Mouse (Mus musculus) lung, postnatal 25 days (tissue): ENCODE results near the gene Vasn.

ENCODE experiments used
- DNase-seq: peaks from one replicate; pipeline ENCODE4 v3.0.0; 2022; ENCODE audit warnings: low spot score

Gene Vasn

DNA sequence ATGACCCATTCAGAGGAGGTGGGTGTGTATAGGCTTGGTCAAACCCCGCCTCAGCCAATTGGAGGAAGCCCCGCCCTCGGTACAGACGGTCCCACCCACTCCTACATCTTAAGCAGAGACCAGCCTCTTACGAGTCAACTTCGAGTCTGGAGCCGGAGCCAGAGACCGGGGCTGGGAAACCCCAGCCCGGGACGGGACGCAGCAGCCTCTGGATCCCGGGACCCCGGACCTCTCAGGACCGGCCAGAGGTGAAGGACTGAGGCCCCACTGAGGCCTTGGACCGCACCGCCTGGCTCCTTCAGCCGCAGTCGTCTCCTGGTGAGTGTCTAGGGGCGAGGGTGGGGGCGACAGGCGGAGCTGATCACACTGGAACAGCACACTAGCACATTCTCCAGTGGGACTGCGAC lies at the start of gene Vasn, which contains the start of gene Dnaja3:
Gene Vasn (plus strand): TSS at position 111 of the 407 bp plus-strand sequence.
Gene Dnaja3 (plus strand): TSS at position 159 of the 407 bp plus-strand sequence.
- peak; percentile 94 for DNase-seq

DNA sequence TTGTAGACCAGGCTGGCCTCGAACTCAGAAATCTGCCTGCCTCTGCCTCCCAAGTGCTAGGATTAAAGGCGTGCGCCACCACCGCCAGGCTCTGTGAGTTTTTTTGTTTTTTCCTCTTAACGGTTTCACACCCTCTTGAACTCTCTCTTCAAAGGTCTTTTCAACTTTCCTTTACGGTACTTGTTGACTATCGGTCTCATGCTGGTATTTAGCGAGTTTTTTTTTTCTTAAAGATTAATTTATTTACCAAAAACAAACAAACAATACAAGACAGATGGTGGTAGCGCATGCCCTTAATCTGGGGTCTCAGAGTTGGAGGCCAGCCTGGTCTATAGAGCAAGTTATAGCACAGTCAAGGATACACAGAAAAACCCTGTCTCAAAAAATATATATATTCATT lies 49.5 kb upstream of the Vasn start:
- no peak for DNase-seq

DNA sequence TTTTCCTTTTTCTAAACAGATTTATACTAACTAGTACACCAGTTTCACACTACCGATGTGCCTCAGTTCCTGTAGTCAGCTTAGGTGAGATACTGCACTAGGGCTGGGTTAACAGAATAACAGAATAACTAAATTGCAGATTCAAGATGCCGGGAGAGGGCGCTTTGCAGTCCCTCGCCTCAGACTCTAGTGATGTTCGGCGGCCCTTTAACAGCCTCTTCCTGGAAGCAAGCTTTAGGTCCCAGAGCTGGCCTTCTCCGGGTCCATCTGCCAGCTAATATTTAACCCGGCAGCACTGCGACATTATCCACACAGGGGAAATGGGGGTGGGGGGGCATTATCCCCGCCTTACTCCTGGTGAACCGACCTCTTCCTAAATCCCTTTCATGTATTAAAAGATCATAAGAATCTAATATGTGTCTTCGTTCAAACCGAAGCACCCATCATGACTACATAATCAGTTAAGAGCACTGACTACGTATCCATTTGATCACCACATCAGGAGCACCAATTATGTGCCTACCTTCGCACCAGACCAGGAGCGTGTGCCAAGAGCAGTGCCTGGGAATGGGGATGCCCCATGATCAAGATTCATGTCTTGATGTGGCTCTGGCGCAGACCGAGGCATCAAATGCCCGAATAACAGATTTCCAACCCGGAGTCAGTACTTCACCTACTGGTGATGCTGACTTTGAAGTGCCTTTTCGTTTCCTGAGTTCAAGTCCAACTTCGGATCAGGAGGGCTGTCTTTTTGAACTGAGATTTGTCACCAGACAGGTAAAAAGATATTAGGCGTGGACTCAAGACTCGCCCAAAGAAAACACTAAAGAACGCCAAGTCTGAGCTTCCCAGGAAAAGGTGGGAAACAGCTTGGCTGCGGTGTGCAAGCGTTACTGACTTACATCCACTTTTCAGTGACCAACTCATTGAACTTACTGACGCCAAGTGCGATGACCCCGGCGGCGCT lies 46.5 kb upstream of the Vasn start:
- DNase-seq = peak; percentile 74

DNA sequence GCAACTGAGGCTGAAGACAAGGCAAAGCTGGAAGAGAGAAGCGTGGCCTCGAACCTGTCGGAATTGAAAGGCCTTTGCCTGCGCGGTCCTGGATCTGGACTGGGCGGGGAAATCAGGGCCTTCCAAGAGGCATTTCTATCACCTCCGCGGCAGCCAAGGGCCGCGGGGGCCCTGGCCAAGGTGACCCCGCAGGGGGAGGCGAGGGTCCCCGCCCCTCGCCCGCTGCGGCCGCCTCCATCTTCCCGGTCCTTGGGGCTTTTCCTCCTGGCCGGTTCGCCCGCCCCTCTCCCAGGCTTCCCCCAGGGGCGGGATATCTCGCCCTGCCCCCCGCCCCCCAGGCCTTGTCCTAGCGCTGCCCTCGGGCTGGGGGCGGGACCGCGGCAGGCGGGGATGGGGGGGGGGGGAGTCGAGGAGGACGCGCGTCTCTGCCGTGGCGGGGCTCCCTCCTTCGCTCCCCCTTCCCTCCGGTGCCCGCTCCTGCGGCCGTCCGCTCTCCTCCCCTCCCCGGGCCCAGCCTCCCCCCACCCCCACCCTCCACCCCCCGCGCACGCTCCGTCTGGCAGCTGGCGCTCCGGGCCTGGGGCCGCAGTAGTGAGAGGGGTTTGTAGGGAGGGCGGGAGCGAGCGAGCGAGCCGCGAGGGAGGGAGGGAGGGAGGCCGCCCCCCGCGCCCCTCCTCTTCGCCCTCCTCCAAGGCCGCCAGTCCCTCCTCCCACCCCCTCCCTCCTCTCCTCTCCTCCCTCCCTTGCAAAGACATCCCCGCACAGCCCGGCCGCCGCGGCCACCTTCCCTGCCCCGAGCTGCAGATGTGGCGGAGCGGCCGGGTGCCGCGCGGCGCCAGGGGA lies 45.5 kb upstream of the Vasn start, which contains the start of gene Glis2:
Gene Glis2 (plus strand): TSS at position 743 of the 843 bp plus-strand sequence.
- DNase-seq = peak; percentile 46

DNA sequence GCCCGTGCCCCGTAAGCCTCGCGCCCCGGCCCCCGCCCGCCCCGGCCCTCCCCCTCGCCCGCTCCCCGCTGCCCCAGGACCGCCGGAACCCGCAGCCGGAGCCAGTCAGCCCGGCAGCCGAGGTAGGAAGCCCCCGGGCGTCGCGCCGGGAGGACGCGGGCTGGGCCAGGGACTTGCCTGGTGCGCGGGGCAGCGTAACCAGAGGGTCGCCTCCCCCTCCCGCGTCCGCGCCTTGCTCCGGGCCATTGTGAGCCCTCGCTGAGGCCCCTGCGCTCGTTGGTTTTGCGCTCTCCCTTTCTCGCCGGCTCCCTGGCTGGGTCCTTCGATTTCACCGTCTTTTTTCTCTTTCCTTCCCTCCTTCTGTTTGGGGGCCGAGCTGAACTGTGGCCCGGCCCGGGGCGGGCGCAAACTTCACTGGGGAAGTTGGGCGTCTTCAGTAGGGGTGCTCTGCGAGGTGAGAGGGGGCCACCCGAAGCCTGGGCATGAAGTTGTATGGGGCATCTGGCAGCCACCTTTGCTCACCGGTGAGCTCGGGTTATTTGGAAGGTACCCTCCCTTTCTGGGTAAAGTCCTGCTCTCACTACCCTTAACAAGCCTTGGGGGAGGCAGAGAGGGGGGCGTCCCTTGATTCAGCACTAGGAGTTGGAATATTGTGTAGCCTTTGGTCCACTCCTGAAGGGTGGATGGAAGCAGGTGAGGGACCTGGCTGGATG lies 44.8 kb upstream of the Vasn start:
- DNase-seq = no peak

DNA sequence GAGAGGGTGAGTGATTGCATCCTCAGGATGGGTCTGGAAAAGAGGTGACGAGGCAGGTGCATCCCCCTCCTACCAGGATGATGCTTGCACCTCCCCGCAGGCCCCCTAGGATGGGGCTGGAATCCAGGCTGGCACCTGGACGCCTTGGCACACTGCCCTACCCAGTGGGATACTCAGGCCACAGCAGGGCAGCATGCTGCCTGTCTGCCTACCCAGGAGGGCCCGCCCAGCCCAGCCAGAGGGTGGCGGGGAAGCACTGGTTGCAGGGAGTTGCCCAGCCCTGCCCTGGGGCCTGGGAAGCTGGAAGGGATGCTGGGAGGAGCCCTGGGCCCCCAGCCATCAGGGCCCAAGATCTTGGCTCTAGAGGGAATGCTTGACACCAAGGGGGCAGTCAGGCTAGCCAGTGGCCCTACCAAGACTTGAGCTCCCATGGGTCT lies 44.2 kb upstream of the Vasn start:
- peak; percentile 64 for DNase-seq

DNA sequence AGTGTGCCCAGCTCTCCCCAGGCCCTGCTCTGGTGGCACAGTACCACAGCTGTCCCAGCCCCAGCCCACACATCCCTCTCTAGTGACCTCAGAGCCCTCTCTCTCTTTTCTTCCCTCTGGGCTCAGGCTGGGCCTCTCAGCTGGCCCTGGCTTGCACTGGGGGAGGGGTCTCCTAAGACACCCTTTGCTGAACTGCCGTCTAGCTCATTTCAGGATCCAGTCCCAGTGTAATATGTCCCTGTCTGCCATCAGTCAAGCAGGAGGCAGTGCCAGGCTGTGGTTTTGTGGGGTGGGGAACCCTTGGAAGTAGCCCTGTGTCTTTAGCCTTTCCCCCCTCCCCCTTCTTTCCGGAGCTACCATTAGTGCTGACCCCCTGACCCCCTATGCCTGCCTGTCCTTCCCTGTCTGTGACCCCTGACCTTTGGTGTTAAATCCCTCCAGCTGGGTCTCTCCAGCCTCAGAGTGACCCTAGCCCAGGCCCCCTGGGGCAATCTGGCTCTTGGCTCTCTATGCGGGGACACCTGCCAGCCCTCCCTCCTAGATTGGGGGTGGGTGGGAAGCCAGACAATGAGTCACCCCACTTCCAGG lies 43.5 kb upstream of the Vasn start:
- DNase-seq = no peak

DNA sequence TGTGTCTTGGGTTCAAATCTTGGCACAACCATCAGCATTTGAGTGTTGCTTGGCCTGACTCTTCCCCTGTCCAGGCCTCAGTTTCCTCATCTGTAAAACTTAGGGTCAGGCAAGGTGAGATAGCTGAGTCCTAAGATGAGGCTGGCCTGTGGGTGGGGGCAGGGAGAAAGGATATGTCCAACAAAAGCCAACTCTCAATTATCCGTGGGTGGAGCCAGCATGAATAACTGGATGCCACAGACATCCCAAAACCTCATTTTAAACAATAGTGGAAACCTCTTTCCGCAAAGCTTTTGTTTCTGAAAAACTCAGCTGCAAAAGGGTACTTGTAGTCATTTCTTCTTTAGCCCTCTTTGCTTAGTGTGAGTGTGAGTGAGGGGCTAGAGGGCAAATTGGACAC lies 42.9 kb upstream of the Vasn start:
- no peak for DNase-seq

DNA sequence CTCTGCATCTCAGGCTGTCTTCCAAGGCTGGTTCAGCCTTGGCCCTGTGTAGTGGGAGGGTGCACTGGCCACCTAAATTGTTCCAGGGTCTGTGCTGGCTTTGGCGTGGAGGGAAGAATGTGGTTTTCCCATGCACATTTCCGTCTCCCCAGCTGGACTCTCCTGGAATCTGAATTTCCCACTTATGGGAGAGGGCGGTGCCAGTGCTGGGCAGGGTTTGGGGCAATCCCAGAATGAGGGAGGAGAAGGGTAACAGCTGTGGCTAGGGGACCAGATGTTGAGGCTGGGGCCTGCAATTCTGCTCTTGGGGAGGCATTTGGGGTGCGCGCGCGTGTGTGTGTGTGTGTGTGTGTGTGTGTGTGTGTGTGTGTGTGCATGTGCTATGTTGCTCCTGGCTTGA lies 42.4 kb upstream of the Vasn start:
- DNase-seq = no peak

DNA sequence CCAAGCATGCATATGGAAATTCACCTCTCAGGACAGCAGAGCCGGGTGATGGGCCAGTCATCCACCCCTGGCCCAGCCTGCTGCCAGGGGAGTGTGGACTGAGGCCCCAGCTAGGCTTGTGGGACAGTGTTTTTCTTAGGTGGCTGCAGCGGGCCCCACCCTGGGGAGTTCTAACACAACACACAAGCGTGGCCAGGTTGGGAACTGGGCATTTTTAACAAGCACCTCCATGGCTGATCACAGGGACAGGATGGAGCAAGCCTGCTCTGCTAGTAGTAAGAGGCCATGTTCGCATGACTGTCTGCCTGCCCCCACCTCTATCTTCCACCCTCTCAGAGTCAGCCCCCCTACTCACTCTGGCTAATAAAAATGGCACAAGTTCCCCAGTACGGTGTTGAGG lies 41.7 kb upstream of the Vasn start:
- DNase-seq = no peak

DNA sequence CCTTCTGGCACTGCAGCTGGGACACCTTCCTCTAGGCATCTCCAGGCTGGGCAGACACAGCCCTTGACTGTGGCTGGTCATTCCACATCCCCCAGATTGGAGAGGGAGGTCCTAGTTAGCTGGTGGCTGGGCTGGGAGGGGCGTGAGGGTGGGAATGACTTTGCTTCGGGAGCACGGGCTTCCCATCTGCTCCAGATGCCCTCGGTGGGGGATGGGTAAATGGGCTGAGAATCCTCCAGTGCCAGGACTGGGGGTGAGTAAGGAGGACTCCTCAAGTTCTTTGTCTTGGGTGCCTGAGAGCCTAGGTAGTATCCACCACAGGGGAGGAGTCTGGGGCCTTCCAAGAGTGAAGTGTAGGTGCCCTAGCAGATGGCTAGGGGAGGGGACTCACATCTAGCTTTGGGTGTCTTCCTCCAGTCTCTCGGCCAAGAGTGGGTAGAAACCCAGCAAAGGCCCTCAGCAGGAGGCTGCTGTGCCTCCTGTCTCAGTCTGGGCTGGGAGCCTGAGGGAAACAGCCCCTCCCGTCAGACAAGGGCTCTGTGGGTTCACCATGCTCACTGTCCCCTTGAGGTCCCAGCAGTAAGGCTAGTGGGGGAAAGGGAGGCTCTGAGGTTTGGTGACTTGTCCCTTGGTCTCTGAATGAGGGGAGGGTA lies 40.7 kb upstream of the Vasn start:
- no peak for DNase-seq

DNA sequence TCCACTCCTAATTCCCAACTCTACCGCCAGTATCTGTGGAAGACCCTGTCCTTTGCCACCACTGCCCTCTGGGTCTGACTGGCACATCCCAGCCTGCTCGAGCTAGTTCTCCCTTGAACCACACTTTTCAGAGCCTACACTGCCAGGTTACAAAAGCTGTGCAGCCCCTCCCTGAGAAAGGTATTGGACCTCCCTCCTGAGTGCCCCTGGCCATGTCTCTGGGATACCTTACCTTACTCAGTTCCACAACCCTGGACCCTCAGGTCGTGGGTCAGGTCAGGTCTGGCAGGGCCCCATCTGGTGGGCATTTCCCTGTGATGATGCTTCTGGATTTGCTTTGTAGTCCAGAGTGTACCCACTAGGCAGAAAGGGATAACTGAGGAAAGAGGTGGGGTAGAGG lies 40.1 kb upstream of the Vasn start:
- no peak for DNase-seq

DNA sequence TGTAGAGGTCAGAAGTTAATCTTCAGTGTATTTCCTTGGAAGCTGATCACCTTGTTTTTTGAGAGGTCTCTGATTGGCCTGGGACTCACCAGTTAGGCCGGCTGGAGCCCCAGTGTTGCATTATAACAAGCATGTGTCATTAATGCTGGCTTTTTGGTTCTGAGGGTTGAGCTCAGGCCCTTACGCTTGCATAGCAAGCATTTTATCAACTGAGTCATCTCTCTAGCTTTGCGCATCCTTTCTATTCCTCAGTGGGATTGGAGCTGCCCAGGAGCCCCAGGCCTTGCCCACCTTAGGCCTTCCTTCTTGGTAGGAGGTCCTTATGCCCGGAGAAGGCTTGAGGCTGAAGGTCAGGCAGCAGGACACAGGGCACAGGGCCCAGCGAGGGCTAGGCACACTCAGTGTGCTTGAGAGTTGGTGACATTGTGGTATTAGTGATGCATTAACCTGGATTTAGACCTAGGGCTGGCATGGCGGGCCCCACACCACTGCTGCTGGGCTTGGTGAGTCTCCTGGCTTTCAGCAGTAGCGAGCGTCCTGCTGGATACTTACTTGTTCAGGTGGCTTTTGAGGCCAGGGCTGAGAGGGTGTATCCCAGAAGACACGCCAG lies 38.9 kb upstream of the Vasn start:
- DNase-seq = no peak

DNA sequence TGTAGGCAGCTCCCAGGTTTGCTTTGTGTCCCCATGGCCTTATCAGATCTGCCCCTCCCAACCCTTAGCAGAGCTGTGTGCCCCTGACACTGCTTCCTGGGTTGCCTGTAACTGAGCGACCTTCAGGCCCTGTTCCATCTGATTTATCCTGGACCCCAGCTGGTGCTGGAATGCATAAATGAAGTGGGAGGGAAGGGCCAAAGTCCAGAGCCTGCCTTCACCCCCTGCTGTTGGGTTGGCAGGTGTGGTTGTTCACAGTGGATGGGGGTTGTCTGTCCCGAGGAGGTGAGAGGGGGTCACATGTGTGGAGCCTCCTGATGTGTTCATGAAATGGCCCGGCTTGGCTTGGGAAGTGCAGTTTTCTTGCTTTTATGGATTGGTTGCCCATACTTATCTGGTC lies 37.6 kb upstream of the Vasn start:
- DNase-seq = no peak

DNA sequence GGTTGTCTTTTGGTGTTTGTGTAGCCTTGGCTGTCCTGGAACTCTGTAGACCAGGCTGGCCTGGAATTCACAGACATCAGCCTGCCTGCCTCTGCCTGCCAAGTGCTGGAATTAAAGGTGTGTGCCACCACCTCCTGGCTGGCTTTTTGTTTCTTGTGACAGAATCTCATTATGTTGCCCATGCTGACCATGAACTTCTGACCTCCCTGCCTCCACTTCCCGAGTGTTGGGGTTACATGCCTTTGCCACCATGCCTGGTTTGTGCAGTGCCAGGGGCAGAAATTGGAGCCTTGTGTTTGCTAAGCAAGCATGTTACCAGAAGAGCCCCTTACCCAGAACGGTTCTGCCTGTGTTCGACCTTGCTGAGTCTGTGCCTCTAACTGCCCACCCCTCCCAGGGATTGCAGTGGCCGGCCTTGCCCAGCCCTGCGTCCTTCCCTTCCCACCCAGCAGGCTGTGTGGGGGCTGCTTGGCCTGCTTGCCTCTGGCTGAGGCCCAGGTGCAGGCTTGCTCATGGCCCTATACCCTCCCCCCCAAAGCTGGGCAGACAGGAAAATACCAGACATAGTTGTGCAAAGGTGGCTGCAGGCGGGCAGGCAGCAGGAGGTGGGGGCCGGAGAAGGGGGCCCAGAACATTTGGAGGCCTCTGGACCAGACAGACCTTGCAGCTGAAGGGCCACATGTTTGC lies 36.8 kb upstream of the Vasn start:
- no peak for DNase-seq

DNA sequence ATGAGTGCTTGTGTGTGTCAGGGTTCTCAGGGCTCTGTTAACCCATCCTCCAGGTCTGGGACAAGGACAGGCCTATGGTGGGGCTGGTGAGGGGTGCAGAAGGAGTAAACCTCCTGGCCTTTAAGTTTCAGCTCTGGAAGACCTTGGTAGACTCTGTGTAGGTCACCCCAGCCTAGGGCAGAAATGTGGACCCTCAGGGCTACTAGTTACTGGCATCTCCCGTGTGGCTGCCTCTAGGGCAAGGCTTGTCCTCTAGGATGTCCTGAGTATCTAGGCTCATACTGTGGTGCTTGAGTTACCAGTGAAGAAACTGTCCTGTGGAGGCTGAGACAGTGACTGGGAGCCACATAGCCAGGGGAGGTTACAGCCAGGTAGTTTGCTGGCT lies 36.3 kb upstream of the Vasn start:
- no peak for DNase-seq

DNA sequence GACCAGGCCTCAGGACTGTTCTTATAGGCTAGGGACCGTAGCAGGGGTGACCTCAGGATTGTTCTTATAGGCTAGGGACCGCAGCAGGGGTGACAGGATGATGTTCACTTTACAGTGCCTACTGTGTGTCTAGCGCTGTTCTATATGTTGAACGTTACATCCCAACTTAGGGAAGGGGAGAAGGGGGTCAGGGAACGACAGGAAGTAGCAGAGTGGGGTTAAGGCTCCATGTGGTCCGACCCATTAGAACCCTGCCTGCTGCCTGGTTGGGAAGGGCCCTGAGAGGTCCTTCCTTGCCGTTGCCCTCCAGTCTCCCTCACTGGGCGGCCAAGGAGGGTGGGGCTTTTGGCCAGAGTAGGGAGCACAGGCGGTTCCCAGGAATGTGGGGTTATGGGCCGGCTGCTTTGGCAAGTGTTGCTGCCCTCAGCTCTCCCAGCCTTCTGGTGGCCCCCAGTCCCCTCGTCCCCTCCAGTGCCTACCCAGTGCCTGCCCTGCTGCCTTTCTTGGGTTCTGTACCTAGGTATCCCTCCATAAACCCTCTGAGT lies 35.4 kb upstream of the Vasn start:
- DNase-seq = no peak

DNA sequence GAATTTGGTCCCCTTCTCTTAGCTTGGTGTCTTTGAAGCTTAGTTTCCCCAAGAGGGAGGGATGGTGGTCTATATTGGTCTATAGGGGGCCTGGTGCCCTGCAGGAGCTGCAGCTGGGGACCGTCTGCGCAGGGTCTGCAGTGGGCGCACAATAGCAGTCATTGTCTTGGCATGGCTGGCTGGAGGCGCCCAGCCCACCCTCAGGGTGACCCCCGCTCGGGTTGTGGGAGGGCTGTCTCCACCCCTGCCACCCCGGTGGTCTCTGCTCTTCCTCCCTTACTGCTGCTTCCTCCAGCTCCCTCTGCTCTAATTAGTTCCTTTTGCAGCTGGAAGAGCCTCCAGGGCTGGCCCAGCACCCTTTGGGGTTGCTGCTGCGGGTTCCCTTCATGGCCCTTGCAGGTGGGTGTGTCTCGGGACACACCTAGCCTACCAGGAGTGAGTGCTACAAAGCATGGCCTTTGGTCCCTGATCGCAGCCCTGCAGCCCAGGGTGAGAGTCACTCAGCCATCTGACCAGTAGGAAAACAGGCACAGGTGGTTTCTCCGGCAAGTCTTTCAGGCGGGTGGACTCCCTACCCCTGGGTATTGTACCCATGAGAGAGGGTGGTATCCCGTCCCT lies 34.1 kb upstream of the Vasn start:
- DNase-seq = no peak

DNA sequence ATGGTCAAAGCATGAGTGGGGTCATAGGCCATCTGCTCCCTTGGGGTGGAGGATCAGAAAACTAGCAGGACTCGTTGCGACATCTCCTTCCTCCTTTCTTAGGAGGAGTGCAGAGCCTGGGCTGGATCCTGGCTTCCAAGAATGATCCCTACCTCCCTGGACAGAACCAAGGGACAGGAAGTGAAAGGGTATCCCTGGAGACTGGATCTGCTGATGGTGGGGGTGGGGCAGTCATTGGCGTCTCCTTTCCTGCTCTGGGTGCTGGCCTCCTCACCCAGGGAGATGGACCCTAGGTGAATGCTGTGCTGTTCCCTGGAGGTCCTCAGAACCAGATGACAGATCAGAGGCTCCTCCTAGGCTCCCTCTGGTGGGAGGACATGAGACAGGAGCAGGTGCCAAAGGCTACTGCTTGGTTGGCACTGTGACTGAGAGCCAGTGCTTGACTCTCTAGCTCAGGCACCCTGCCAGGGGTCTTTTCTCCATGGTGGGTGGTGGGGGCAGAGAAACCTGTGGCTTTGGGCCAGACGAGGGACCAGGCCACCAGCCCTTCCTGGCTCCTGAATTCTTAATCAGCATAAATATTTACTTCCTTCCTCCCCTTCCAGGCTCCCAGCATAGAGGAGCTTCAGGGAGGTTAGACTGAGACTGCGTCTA lies 33.2 kb upstream of the Vasn start:
- peak; percentile 86 for DNase-seq
